Mouse (Mus musculus) thymus, adult 2 months (tissue): ENCODE results near the gene Nell2.

ENCODE experiments used
- CTCF ChIP-seq: fragments of 200-500 bp; IDR thresholded peaks from 2 replicates; pipeline ENCODE4 v1.5.1; 2012; ENCODE audit warnings: mild to moderate bottlenecking, control low read depth, low read length, moderate library complexity, borderline replicate concordance; ENCODE audit not compliant: control insufficient read depth, poor library complexity, insufficient read depth; ENCODE audit errors: extremely low read depth
- POLR2A ChIP-seq: fragments of 200-500 bp; IDR thresholded peaks from 2 replicates; pipeline ENCODE4 v1.6.1; 2012; ENCODE audit warnings: mild to moderate bottlenecking, low read length, control low read depth, moderate library complexity; ENCODE audit not compliant: control insufficient read depth, poor library complexity, insufficient read depth; ENCODE audit errors: extremely low read depth

GRCm38 (mm10) chr15:95101522-95101921 is 426.8 kb downstream of the Nell2 start:
- no peak for TF ChIP-seq POLR2A
- no peak for TF ChIP-seq CTCF
